Mouse (Mus musculus) olfactory bulb, adult 2 months (tissue): ENCODE measurements around the gene Dmrt3.

Source experiments
- CTCF ChIP-seq: fragments of 200-500 bp; IDR thresholded peaks from 2 replicates; pipeline ENCODE4 v1.5.1; 2012; ENCODE audit warnings: low read depth, mild to moderate bottlenecking, low read length, moderate library complexity; ENCODE audit not compliant: insufficient read depth
- POLR2A ChIP-seq: fragments of 200-500 bp; IDR thresholded peaks from 2 replicates; pipeline ENCODE4 v1.6.1; 2012; ENCODE audit warnings: mild to moderate bottlenecking, low read depth, low read length, moderate library complexity; ENCODE audit not compliant: insufficient read depth

DNA sequence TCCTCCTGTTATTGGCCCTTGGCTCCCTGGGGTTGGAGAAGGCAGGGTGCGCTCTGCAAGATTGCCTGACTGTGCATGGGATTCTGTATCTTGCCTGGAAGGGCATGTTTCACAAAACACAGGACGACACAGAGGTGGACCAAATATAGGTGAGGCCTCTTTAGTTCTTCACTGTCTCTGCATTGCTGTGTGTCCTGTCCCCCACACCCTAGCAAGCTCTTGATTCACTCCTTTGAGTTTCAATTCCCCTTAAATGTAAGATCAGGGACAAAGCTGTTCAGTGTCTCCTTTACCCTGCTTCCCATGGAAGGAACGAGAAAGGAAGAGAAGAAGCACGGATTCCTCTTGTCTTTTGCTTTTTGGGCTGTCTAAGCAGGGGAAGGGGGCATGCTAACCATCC, 57.7 kb downstream of the Dmrt3 start:
- TF ChIP-seq CTCF (no peak), POLR2A (no peak)
